Mouse (Mus musculus) CH12.LX (cell line): ENCODE data around the gene Prpf3. TPM values are rescaled to one million over a fixed set of nuclear protein-coding genes. Genes with fewer than 3 reads are reported as not detected.

Experiments used
- DNase-seq: peaks from one replicate; pipeline ENCODE4 v3.0.0-alpha.2; 2013; ENCODE audit errors: extremely low read depth
- H3K27ac ChIP-seq: 2 replicates; pipeline ENCODE4 v1.5.1; 2012; ENCODE audit warnings: low read depth, mild to moderate bottlenecking, control low read depth, moderate library complexity; ENCODE audit not compliant: insufficient read depth
- H3K27me3 ChIP-seq: replicated peaks from 2 replicates; pipeline ENCODE3; 2012; ENCODE audit warnings: inconsistent platforms
- H3K36me3 ChIP-seq, 2 experiments: replicated peaks in 1 of 2; 2 replicates each; pipeline versions ENCODE3 to v1.6.1; 2012; ENCODE audit warnings: inconsistent platforms in 1 of 2, low read length in 1 of 2, mild to moderate bottlenecking in 1 of 2, mixed read lengths in 1 of 2, moderate library complexity in 1 of 2; ENCODE audit not compliant: control insufficient read depth in 1 of 2, insufficient read depth in 1 of 2
- H3K4me1 ChIP-seq, 2 experiments: 2 replicates each; pipeline ENCODE4 v1.6.1; 2012; ENCODE audit warnings: inconsistent platforms in 1 of 2, moderate library complexity in 1 of 2; ENCODE audit not compliant: insufficient read depth in 2 of 2, control insufficient read depth in 1 of 2
- H3K4me2 ChIP-seq: 2 replicates; pipeline ENCODE4 v1.6.1; 2012; ENCODE audit warnings: low read depth, mild to moderate bottlenecking, control low read depth; ENCODE audit not compliant: poor library complexity, insufficient read depth, severe bottlenecking
- H3K4me3 ChIP-seq, 3 experiments: fragments of 150-350 bp in 1 of 3; sonication (generic) in 1 of 3; replicated peaks in 1 of 3; 2 replicates each; pipeline versions ENCODE3 to v1.5.1; 2011 to 2012; ENCODE audit warnings: low read depth in 2 of 3, low read length in 2 of 3, mild to moderate bottlenecking in 2 of 3, moderate library complexity in 2 of 3, control low read depth in 1 of 3, improper control_type of control experiment in 1 of 3, inconsistent platforms in 1 of 3, mixed read lengths in 1 of 3; ENCODE audit not compliant: poor library complexity in 1 of 3
- H3K79me2 ChIP-seq: replicated peaks from 2 replicates; pipeline ENCODE4 v1.6.1; 2012; ENCODE audit warnings: mild to moderate bottlenecking, moderate library complexity; ENCODE audit not compliant: control insufficient read depth, poor library complexity, insufficient read depth, severe bottlenecking; ENCODE audit errors: extremely low read depth
- H3K9ac ChIP-seq: 2 replicates; pipeline ENCODE4 v1.6.1; 2012; ENCODE audit warnings: low read depth, mild to moderate bottlenecking, control low read depth, moderate library complexity; ENCODE audit not compliant: insufficient read depth
- H3K9me3 ChIP-seq: replicated peaks from 2 replicates; pipeline ENCODE3; 2012; ENCODE audit warnings: low read length, inconsistent platforms, mixed read lengths
- BHLHE40 ChIP-seq: IDR thresholded peaks from 2 replicates; pipeline ENCODE4 v1.6.1; 2011; ENCODE audit warnings: mild to moderate bottlenecking, low read depth, low read length, improper control_type of control experiment
- CHD2 ChIP-seq: IDR thresholded peaks from 2 replicates; pipeline ENCODE4 v1.6.1; 2011; ENCODE audit warnings: low read length, improper control_type of control experiment
- CTCF ChIP-seq, 2 experiments: IDR thresholded peaks in 1 of 2; conservative IDR thresholded peaks in 1 of 2; 2 replicates each; pipeline ENCODE4 v1.5.1; 2011 to 2012; ENCODE audit warnings: low read depth in 2 of 2, low read length in 2 of 2, improper control_type of control experiment in 1 of 2, inconsistent platforms in 1 of 2, mild to moderate bottlenecking in 1 of 2, moderate library complexity in 1 of 2
- EP300 ChIP-seq: IDR thresholded peaks from 2 replicates; pipeline ENCODE4 v1.6.1; 2011; ENCODE audit warnings: low read length, improper control_type of control experiment
- ETS1 ChIP-seq: conservative IDR thresholded peaks from 2 replicates; pipeline ENCODE4 v1.6.1; 2012; ENCODE audit warnings: low read depth, mild to moderate bottlenecking, inconsistent platforms, low read length, improper control_type of control experiment, moderate library complexity
- HCFC1 ChIP-seq: IDR thresholded peaks from 2 replicates; pipeline ENCODE4 v1.6.1; 2012; ENCODE audit warnings: low read depth, mild to moderate bottlenecking, inconsistent platforms, low read length, improper control_type of control experiment
- IRF4 ChIP-seq: IDR thresholded peaks from 2 replicates; pipeline ENCODE4 v1.6.1; 2014; ENCODE audit warnings: low read depth, mild to moderate bottlenecking, inconsistent platforms, low read length, improper control_type of control experiment
- KAT2A ChIP-seq: IDR thresholded peaks from 2 replicates; pipeline ENCODE4 v1.6.1; 2012; ENCODE audit warnings: low read length, improper control_type of control experiment, inconsistent platforms; ENCODE audit not compliant: insufficient replicate concordance
- MAFK ChIP-seq: IDR thresholded peaks from 2 replicates; pipeline ENCODE4 v1.6.1; 2011; ENCODE audit warnings: low read length, improper control_type of control experiment; ENCODE audit not compliant: insufficient replicate concordance
- MAX ChIP-seq: IDR thresholded peaks from 2 replicates; pipeline ENCODE4 v1.6.1; 2011; ENCODE audit warnings: low read length, improper control_type of control experiment
- MAZ ChIP-seq: IDR thresholded peaks from 2 replicates; pipeline ENCODE4 v1.6.1; 2012; ENCODE audit warnings: low read depth, mild to moderate bottlenecking, inconsistent platforms, low read length, improper control_type of control experiment, moderate library complexity
- MEF2A ChIP-seq: IDR thresholded peaks from 2 replicates; pipeline ENCODE4 v1.6.1; 2014; ENCODE audit warnings: low read depth, mild to moderate bottlenecking, inconsistent platforms, low read length, improper control_type of control experiment, borderline replicate concordance
- MXI1 ChIP-seq: IDR thresholded peaks from 2 replicates; pipeline ENCODE4 v1.6.1; 2011; ENCODE audit warnings: mild to moderate bottlenecking, low read depth, low read length, improper control_type of control experiment
- MYC ChIP-seq: IDR thresholded peaks from 2 replicates; pipeline ENCODE4 v1.6.1; 2011; ENCODE audit warnings: low read depth, mild to moderate bottlenecking, improper control_type of control experiment, low read length
- NELFE ChIP-seq: IDR thresholded peaks from 2 replicates; pipeline ENCODE4 v1.6.1; 2011; ENCODE audit warnings: low read depth, low read length, improper control_type of control experiment
- NRF1 ChIP-seq: IDR thresholded peaks from 2 replicates; pipeline ENCODE4 v1.6.1; 2014; ENCODE audit warnings: low read depth, mild to moderate bottlenecking, inconsistent platforms, low read length, improper control_type of control experiment, moderate library complexity
- PAX5 ChIP-seq: IDR thresholded peaks from 2 replicates; pipeline ENCODE4 v1.6.1; 2012; ENCODE audit warnings: low read length, inconsistent platforms, mixed read lengths
- POLR2A ChIP-seq: IDR thresholded peaks from 2 replicates; pipeline ENCODE4 v1.6.1; 2011; ENCODE audit warnings: low read depth, mild to moderate bottlenecking, improper control_type of control experiment, low read length
- POLR2AphosphoS2 ChIP-seq: IDR thresholded peaks from 2 replicates; pipeline ENCODE4 v1.6.1; 2011; ENCODE audit warnings: low read depth, low read length, improper control_type of control experiment
- RAD21 ChIP-seq: IDR thresholded peaks from 2 replicates; pipeline ENCODE4 v1.6.1; 2011; ENCODE audit warnings: low read depth, mild to moderate bottlenecking, low read length, improper control_type of control experiment, moderate library complexity
- SIN3A ChIP-seq: IDR thresholded peaks from 2 replicates; pipeline ENCODE4 v1.6.1; 2012; ENCODE audit warnings: low read length, improper control_type of control experiment, inconsistent platforms
- SMC3 ChIP-seq: IDR thresholded peaks from 2 replicates; pipeline ENCODE4 v1.6.1; 2011; ENCODE audit warnings: low read depth, low read length, improper control_type of control experiment
- TCF12 ChIP-seq: IDR thresholded peaks from 2 replicates; pipeline ENCODE4 v1.6.1; 2014; ENCODE audit warnings: low read depth, mild to moderate bottlenecking, inconsistent platforms, low read length, improper control_type of control experiment
- USF1 ChIP-seq: IDR thresholded peaks from 2 replicates; pipeline ENCODE4 v1.6.1; 2014; ENCODE audit warnings: low read depth, mild to moderate bottlenecking, inconsistent platforms, low read length, improper control_type of control experiment
- USF2 ChIP-seq: conservative IDR thresholded peaks from 2 replicates; pipeline ENCODE4 v1.6.1; 2011; ENCODE audit warnings: low read depth, low read length, improper control_type of control experiment
- dilution Hi-C: fragments of 300-500 bp; cut with MboI; formaldehyde crosslinking; loops from 2 replicates; pipeline ENCODE4 v1.14.3; 2020; ENCODE audit warnings: low sequenced_read_pairs; ENCODE audit not compliant: extremely low pct_unique_long_range_greater_than_20kb, extremely low pct_ligation_motif_present
- in situ Hi-C: fragments of 300-500 bp; cut with MboI; formaldehyde crosslinking; loops from 3 replicates; pipeline ENCODE4 v1.14.3; 2019; ENCODE audit warnings: low sequenced_read_pairs, low pct_ligation_motif_present, low pct_unique_long_range_greater_than_20kb, mixed read lengths
- polyA plus RNA-seq: library from polyadenylated mRNA; unstranded; fragments of >175 nt; gene quantifications from 2 replicates; pipeline ENCODE4 v1.2.1, GENCODE M21; 2012; ENCODE audit warnings: low read depth; ENCODE audit not compliant: insufficient read length
- total RNA-seq, 2 experiments: library from RNA; depleted of rRNA; stranded (reverse); fragments of 300-350 nt in 1 of 2; fragments of >200 nt in 1 of 2; gene quantifications; 2 replicates each; pipeline ENCODE4 v1.2.3; 2012 to 2014

The Prpf3 gene
- total and polyA plus RNA-seq, 3 experiments: 11.5 to 67.8 (median 27.1) TPM

GRCm38 (mm10) chr3:95865050-95865449 lies 9.4 kb upstream of the Prpf3 start:
- H3K9ac ChIP-seq: no peak overlapping the region
- no peak overlapping the region for H3K4me3 ChIP-seq
- dilution Hi-C loops: no loop called here
- no peak for DNase-seq
- H3K27me3 ChIP-seq: no peaks in the 10 kb centered on the region
- H3K36me3 ChIP-seq: peaks cover 41 to 81% of the 10 kb centered on the region in 2 experiments
- H3K4me1 ChIP-seq: peaks cover 0 to 7% of the 10 kb centered on the region in 2 experiments; a peak in 2 of 4 replicates
- H3K79me2 ChIP-seq: peaks cover 11% of the 10 kb centered on the region
- in situ Hi-C loops: loop anchor here (5.0 kb wide), 1 partner anchor 37 kb away; the partner anchor contains the start of gene Car14
- H3K4me2 ChIP-seq: no peak overlapping the region
- no peak for TF ChIP-seq ETS1
- TF ChIP-seq MAZ: no peak
- no peak for TF ChIP-seq USF1
- H3K27ac ChIP-seq: no peak overlapping the region
- H3K9me3 ChIP-seq: no peaks in the 10 kb centered on the region

DNA sequence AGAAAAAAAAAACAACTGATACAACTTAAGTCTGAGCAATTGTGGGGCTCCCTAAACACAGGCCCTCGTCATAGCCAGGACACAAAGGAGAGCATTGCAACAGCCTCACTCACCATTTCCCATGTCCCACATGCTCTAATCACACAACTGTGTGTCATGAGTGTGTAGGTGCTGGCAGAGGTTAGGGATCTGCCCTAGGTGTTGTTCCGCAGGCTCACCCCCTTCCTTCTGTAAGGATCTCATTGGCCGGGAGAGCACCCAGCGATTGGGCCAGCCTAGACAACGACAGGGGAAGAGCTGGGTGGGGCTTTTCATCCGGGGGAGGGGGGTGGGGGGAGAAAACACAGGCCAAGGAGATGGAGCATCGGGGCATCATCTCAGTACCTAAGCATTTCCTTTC lies 7.9 kb upstream of the Prpf3 start:
- H3K9ac ChIP-seq: no peak overlapping the region
- DNase-seq: no peak
- H3K4me1 ChIP-seq: no peaks in the 10 kb centered on the region
- dilution Hi-C loops: no loop called here
- no peaks in the 10 kb centered on the region for H3K9me3 ChIP-seq
- TF ChIP-seq POLR2AphosphoS2 (no peak), KAT2A (no peak), MAFK (no peak), MEF2A (no peak), MAX (no peak), USF1 (no peak)
- H3K4me2 ChIP-seq: no peak overlapping the region
- no peak overlapping the region for H3K4me3 ChIP-seq
- H3K27ac ChIP-seq: no peak overlapping the region
- no peaks in the 10 kb centered on the region for H3K27me3 ChIP-seq
- in situ Hi-C loops: no loop called here
- H3K36me3 ChIP-seq: peaks cover 31 to 68% of the 10 kb centered on the region in 2 experiments
- peaks cover 4% of the 10 kb centered on the region for H3K79me2 ChIP-seq

- H3K9ac ChIP-seq: no peak overlapping the region
- TF ChIP-seq KAT2A (0 out of 2 replicates have a peak, but pooled peaks have one; percentile 40), NELFE (no peak; the same call in 1 of the 2 replicates), CTCF (conservative IDR thresholded peaks at IDR 0.05 in 1 of 2, IDR thresholded peaks at IDR 0.05 in 1 of 2; ENCODE audit: low read depth in 2 of 2, low read length in 2 of 2) (peak; percentile 55 to 85; a peak in 3 of 4 replicates), USF1 (no peak), SMC3 (peak; percentile 76), RAD21 (peak; percentile 83), IRF4 (0 out of 2 replicates have a peak, but pooled peaks have one; percentile 7), CHD2 (no peak), MYC (no peak), NRF1 (no peak), MAX (peak; percentile 9; the same call in 1 of the 2 replicates), HCFC1 (peak; percentile 20; the same call in 1 of the 2 replicates), BHLHE40 (no peak), POLR2A (no peak), PAX5 (no peak), USF2 (no peak), TCF12 (no peak), MXI1 (no peak), POLR2AphosphoS2 (peak; percentile 88), SIN3A (peak; percentile 44; the same call in 1 of the 2 replicates), EP300 (no peak)
- peak; percentile 92 for DNase-seq
- H3K27me3 ChIP-seq: no peaks in the 10 kb centered on the region
- no peaks in the 10 kb centered on the region for H3K4me1 ChIP-seq
- no peak overlapping the region for H3K4me2 ChIP-seq
- dilution Hi-C loops: no loop called here
- peaks cover 22 to 50% of the 10 kb centered on the region in 2 experiments for H3K36me3 ChIP-seq
- no peak overlapping the region for H3K27ac ChIP-seq
- no peaks in the 10 kb centered on the region; the same call in none of the 2 replicates for H3K79me2 ChIP-seq
- H3K4me3 ChIP-seq: no peak overlapping the region
- H3K9me3 ChIP-seq: no peaks in the 10 kb centered on the region
- in situ Hi-C loops: no loop called here
Measured at GRCm38 (mm10) chr3:95861796-95862195, 6.1 kb upstream of the Prpf3 start.
